Mouse (Mus musculus): Measurements from ENCODE around the gene Clec4f.
A peak's percentile ranks its signal among the peaks of the same experiment; 100 is the strongest.
"Not testable (repeated sequence)": the region's sequence is repeated elsewhere in the genome, so short reads cannot be mapped to it uniquely, and the experiment has no call there.

Gene Clec4f

GRCm38 (mm10) chr6:83656087-83656486 is at the start of gene Clec4f:
TSS of gene Clec4f (minus strand) at chr6:83656187.
- DNase-seq = no peak

- DNase-seq = no peak
Measured at GRCm38 (mm10) chr6:83704701-83705100, 48.7 kb upstream of the Clec4f start.

GRCm38 (mm10) chr6:83704294-83704693 is 48.3 kb upstream of the Clec4f start:
- no peak for DNase-seq

- no peak for DNase-seq
Measured at GRCm38 (mm10) chr6:83703722-83704078, 47.7 kb upstream of the Clec4f start.

- DNase-seq = no peak
Measured at GRCm38 (mm10) chr6:83703000-83703721, 47.2 kb upstream of the Clec4f start.

- DNase-seq = no peak
Measured at GRCm38 (mm10) chr6:83702146-83702999, 46.4 kb upstream of the Clec4f start.

GRCm38 (mm10) chr6:83701001-83701400 is 45.0 kb upstream of the Clec4f start:
- DNase-seq = no peak

GRCm38 (mm10) chr6:83699971-83700370 is 44.0 kb upstream of the Clec4f start:
- no peak for DNase-seq

- no peak for DNase-seq
Measured at GRCm38 (mm10) chr6:83697932-83698331, 41.9 kb upstream of the Clec4f start.

GRCm38 (mm10) chr6:83696684-83697083 is 40.7 kb upstream of the Clec4f start:
- DNase-seq = no peak

GRCm38 (mm10) chr6:83695731-83696130 is 39.7 kb upstream of the Clec4f start:
- DNase-seq = no peak

GRCm38 (mm10) chr6:83693835-83694234 is 37.8 kb upstream of the Clec4f start:
- peak; percentile 64 for DNase-seq

- no peak for DNase-seq
Measured at GRCm38 (mm10) chr6:83692962-83693361, 37.0 kb upstream of the Clec4f start.

GRCm38 (mm10) chr6:83690936-83691335 is 34.9 kb upstream of the Clec4f start:
- DNase-seq = no peak

- DNase-seq = peak; percentile 29
Measured at GRCm38 (mm10) chr6:83690277-83690676, 34.3 kb upstream of the Clec4f start.

- no peak for DNase-seq
Measured at GRCm38 (mm10) chr6:83689374-83689773, 33.4 kb upstream of the Clec4f start.

- DNase-seq = no peak
Measured at GRCm38 (mm10) chr6:83677757-83678156, 21.8 kb upstream of the Clec4f start, which contains the start of gene Cd207. TSS of gene Cd207 (minus strand) at chr6:83677857.

- peak; percentile 72 for DNase-seq
Measured at GRCm38 (mm10) chr6:83673395-83673794, 17.4 kb upstream of the Clec4f start.

- DNase-seq = no peak
Measured at GRCm38 (mm10) chr6:83665009-83665408, 9.0 kb upstream of the Clec4f start.

- DNase-seq = no peak
Measured at GRCm38 (mm10) chr6:83660821-83661220, 4.8 kb upstream of the Clec4f start.

GRCm38 (mm10) chr6:83646715-83647114 is 9.3 kb downstream of the Clec4f start:
- DNase-seq = no peak

- no peak for DNase-seq
Measured at GRCm38 (mm10) chr6:83635329-83635728, 20.7 kb downstream of the Clec4f start.

- not testable (repeated sequence) for DNase-seq
Measured at GRCm38 (mm10) chr6:83634631-83635030, 21.4 kb downstream of the Clec4f start.

- not testable (repeated sequence) for DNase-seq
Measured at GRCm38 (mm10) chr6:83634106-83634505, 21.9 kb downstream of the Clec4f start.
